Mouse (Mus musculus): ENCODE results near the gene Zfp934.
"Not testable (repeated sequence)": the region's sequence is repeated elsewhere in the genome, so short reads cannot be mapped to it uniquely, and the experiment has no call there.

The Zfp934 gene

GRCm38 (mm10) chr13:62571099-62571498 lies at the start of gene Zfp934:
Zfp934 (minus strand) TSS chr13:62571199.
- in situ Hi-C loops (cut with MseI, MboI): not testable (repeated sequence)

DNA sequence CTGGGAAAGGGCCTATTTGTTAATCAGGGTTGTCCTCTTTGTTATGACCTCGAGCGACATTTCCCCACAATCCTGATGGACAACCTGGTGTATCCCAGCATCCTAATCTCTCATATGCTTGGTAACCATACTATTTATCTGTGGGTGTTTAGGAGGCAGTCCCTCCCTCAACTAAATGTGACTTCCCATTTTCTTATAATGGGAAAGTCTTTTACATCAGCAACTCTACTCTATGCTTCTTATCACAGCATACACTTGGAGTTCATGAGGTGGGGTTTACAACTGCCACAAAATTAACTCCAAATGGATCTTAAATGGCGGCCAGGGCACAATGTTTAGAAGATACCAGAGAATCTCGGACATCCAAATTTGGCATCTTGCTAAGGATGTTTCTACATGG lies 46.5 kb upstream of the Zfp934 start:
- in situ Hi-C loops (cut with MseI, MboI): not testable (repeated sequence)

- in situ Hi-C loops (cut with MseI, MboI): not testable (repeated sequence)
Observed at GRCm38 (mm10) chr13:62561696-62562095, 9.3 kb downstream of the Zfp934 start.

DNA sequence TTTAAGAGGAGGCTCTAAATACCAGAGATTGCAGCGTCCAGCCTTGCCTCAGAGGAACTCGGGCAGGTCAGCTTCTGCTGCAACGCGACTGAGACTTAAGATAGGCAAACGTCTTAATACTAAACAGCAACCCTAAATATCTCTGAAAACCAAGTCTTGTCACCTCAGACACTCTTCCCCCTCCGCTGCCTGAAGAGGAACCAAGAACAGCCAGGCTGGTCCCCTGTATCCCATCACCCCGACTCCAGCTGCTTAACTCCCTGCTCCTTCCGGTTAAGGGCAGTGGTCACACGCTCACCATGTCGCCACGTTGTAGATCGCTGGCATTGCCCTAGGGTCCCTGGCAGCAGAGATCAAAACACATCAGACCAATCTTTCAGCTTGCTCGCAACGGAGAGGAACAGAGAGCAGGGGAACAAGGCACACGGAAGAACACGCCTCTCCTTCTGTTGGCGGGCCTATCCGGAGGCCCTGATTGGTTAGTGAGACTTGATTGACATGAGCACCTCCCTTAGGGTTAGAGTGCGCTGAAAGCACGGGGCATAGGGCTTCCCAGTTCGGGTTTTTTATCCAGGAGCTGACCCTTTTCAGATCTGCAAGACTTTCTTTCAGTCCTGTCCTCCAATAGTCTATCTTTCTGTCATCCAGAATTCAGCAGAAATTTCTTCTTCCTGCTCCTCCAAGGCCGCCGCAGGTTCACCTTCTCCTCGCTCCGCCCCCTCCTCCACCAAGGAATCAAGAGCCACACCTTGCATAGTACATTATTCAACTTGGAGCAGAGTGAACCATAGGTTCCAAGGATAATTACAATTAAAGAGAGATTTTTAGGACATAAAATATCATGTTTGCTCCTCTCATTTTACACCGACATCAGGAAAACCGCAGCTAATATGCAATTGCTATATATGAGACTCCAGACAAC lies 12.5 kb downstream of the Zfp934 start, which contains the start of gene Zfp935:
Gene Zfp935 (minus strand): TSS at position 323 of the 922 bp plus-strand sequence.
- in situ Hi-C loops (cut with MseI, MboI): not testable (repeated sequence)

- in situ Hi-C loops (cut with MseI, MboI): not testable (repeated sequence)
Observed at GRCm38 (mm10) chr13:62530129-62530528, 40.9 kb downstream of the Zfp934 start.

DNA sequence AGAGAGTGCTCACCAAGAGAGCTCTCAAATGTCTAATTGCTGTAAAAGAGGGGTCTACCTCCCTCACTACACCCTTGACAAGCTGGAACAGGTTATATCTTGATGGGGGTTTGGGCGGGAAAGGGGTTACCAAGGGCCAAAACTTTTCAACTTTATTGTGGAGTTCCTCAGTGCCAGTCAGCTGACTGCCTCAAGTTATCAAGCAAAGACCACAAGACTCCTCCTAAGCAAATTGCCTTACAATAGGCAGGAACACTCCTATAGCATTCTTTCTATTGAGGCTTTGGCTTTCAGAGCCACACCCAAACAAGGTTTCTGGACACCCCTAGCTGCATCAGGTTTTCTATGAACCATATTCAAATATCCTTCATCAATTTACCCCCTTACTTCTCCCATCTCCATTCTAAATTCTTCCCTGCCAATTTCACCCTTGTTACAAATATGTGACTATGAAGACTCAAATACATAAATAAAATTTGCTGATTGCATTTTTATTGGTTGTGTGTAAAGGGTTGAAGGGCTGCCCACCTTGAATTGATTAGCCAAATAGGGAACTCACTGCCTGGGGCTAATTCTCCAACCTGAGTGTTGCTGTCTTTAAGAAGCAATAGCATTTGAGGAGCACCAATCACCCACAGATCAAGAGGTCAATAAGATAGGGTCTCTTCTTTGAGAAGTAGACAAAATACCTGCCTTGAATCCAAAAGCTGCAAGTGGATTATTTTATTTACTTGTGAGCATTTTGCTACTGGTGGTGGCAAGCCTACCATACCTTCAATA lies 60.2 kb downstream of the Zfp934 start:
- in situ Hi-C loops (cut with MseI, MboI): not testable (repeated sequence)

- in situ Hi-C loops (cut with MseI, MboI): loop anchor here (25.0 kb wide), 2 partner anchors 365 to 390 kb away; partner anchors contain the start of gene Fbp2 (in 1 of the 2)
Observed at GRCm38 (mm10) chr13:62472661-62473060, 98.3 kb downstream of the Zfp934 start.

- in situ Hi-C loops (cut with MseI, MboI): loop anchor here (25.0 kb wide), 2 partner anchors 367 to 392 kb away; partner anchors contain the start of gene Fbp2 (in 1 of the 2)
Observed at GRCm38 (mm10) chr13:62469947-62470346, 101.1 kb downstream of the Zfp934 start.

DNA sequence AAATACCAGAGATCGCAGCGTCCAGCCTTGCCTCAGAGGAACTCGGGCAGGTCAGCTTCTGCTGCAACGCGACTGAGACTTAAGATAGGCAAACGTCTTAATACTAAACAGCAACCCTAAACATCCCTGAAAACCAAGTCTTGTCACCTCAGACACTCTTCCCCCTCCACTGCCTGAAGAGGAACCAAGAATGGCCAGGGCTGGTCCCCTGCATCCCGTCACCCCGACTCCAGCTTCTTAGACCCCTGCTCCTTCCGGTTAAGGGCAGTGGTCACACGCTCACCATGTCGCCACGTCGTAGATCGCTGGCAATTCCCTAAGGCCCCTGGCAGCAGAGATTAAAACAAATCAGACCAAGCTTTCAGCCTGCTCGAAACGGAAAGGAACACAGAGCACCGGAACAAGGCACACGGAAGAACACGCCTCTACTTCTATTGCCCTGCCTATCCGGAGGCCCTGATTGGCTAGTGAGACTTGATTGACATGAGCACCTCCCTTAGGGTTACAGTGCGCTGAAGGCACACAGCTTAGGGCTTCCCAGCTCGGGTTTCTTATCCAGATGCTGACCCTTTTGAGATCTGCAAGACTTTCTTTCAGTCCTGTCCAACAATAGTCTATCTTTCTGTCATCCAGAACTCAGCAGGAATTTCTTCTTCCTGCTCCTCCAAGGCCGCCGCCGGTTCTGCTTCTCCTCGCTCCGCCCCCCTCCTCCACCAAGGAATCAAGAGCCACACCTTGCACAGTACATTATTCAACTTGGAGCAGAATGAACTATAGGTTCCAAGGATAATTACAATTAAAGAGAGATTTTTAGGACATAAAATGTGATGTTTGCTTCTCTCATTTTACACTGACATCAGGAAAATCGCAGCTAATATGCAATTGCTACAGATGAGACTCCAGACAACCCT lies 104.3 kb downstream of the Zfp934 start, which contains the start of gene Gm49359:
Gene Gm49359 (minus strand): TSS at position 409 of the 911 bp plus-strand sequence.
- in situ Hi-C loops (cut with MseI, MboI): loop anchor here (25.0 kb wide), 2 partner anchors 371 to 396 kb away; partner anchors contain the start of gene Fbp2 (in 1 of the 2)

Measured in mouse trophoblast stem cell (cell line).